Mouse (Mus musculus) bone marrow, adult 2 months (tissue): ENCODE results near the gene Zfp664.

Experiments
- CTCF ChIP-seq: fragments of 200-500 bp; IDR thresholded peaks from 2 replicates; pipeline ENCODE4 v1.5.1; 2011; ENCODE audit warnings: low read length, control low read depth; ENCODE audit not compliant: control insufficient read depth, insufficient read depth
- POLR2A ChIP-seq: fragments of 200-500 bp; IDR thresholded peaks from 2 replicates; pipeline ENCODE4 v1.6.1; 2011; ENCODE audit warnings: low read depth, mild to moderate bottlenecking, control low read depth, low read length, borderline replicate concordance; ENCODE audit not compliant: control insufficient read depth

DNA sequence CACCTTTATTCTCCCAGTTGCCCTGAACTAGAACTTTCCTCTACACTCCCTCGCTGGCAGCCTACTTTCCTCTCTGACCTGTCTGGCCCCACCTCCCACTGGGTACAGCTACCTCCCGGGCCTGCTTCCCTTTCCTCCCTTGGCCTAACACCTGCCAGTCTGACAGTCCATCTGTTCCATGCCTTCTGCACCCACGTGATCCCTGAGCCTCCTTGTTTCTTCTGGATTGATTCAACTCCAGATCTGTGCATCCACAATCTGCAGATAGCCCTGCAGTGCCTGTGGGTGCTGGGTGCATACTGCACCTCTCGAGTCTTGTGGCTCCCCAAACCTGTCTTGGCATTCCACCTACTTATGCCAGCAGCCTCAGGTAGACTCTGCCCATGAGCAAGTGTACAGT, 25.9 kb upstream of the Zfp664 start:
- TF ChIP-seq POLR2A (no peak), CTCF (no peak)
